Mouse (Mus musculus): ENCODE results near the gene Atg4a-ps. TPM values are rescaled to one million over a fixed set of nuclear protein-coding genes. Genes with fewer than 3 reads are reported as not detected.

Gene Atg4a-ps
- polyA plus RNA-seq, 1 experiment from 2014 or later, result 0.13 TPM

GRCm38 (mm10) chr3:103672113-103672512 is 26.2 kb upstream of the Atg4a-ps start:
- Histone ChIP-seq H3K9me3 (ENCODE audit: control insufficient read depth, low read length) (no peaks in the 10 kb centered on the region), H3K27me3 (ENCODE audit: control insufficient read depth, insufficient read depth, low read length) (no peaks in the 10 kb centered on the region), H3K4me2 (ENCODE audit: low read depth) (no peak overlapping the region), H3K9ac (ENCODE audit: low read length) (no peak overlapping the region), H3K27ac (ENCODE audit: low read depth, low read length) (no peak overlapping the region), H3K4me1 (ENCODE audit: control insufficient read depth, insufficient read depth, low read length) (no peaks in the 10 kb centered on the region), H3K4me3 (ENCODE audit: low read depth, low read length) (no peak overlapping the region), H3K36me3 (ENCODE audit: control insufficient read depth, insufficient read depth, low read length) (no peaks in the 10 kb centered on the region)
- no peak for ATAC-seq (ENCODE audit: insufficient read depth, low FRiP score, low TSS enrichment)
- 85% methylated on average over 4 of the region's 4 CpGs for WGBS
- no peak for DNase-seq (ENCODE audit: low spot score)

- Histone ChIP-seq H3K9me3 (ENCODE audit: control insufficient read depth, low read length) (no peaks in the 10 kb centered on the region), H3K4me2 (ENCODE audit: low read depth) (no peak overlapping the region), H3K27ac (ENCODE audit: low read depth, low read length) (no peak overlapping the region), H3K36me3 (ENCODE audit: control insufficient read depth, insufficient read depth, low read length) (no peaks in the 10 kb centered on the region), H3K4me3 (ENCODE audit: low read depth, low read length) (no peak overlapping the region), H3K27me3 (ENCODE audit: control insufficient read depth, insufficient read depth, low read length) (no peaks in the 10 kb centered on the region), H3K4me1 (ENCODE audit: control insufficient read depth, insufficient read depth, low read length) (no peaks in the 10 kb centered on the region), H3K9ac (ENCODE audit: low read length) (no peak overlapping the region)
- ATAC-seq (ENCODE audit: insufficient read depth, low FRiP score, low TSS enrichment), result no peak
- 95% methylated on average over 3 of the region's 3 CpGs for WGBS
- no peak for DNase-seq (ENCODE audit: low spot score)
Measured at GRCm38 (mm10) chr3:103663385-103663784, 17.5 kb upstream of the Atg4a-ps start.

- no peak for DNase-seq (ENCODE audit: low spot score)
Measured at GRCm38 (mm10) chr3:103661714-103662113, 15.8 kb upstream of the Atg4a-ps start.

GRCm38 (mm10) chr3:103660012-103660411 is 14.1 kb upstream of the Atg4a-ps start:
- no peak overlapping the region for H3K9ac ChIP-seq (ENCODE audit: low read length)
- no peak overlapping the region for H3K27ac ChIP-seq (ENCODE audit: low read depth, low read length)
- H3K4me1 ChIP-seq (ENCODE audit: control insufficient read depth, insufficient read depth, low read length), result no peaks in the 10 kb centered on the region
- no peaks in the 10 kb centered on the region for H3K27me3 ChIP-seq (ENCODE audit: control insufficient read depth, insufficient read depth, low read length)
- H3K36me3 ChIP-seq (ENCODE audit: control insufficient read depth, insufficient read depth, low read length), result no peaks in the 10 kb centered on the region
- ATAC-seq (ENCODE audit: insufficient read depth, low FRiP score, low TSS enrichment), result no peak
- WGBS, result 86% methylated on average over 2 of the region's 2 CpGs
- no peak overlapping the region for H3K4me3 ChIP-seq (ENCODE audit: low read depth, low read length)
- H3K4me2 ChIP-seq (ENCODE audit: low read depth), result no peak overlapping the region
- DNase-seq (ENCODE audit: low spot score), result no peak
- H3K9me3 ChIP-seq (ENCODE audit: control insufficient read depth, low read length), result no peaks in the 10 kb centered on the region

More at GRCm38 (mm10) chr3:103661714-103662113, 15.8 kb upstream of the Atg4a-ps start:
- H3K9me3 ChIP-seq (ENCODE audit: control insufficient read depth, low read length), result no peaks in the 10 kb centered on the region
- no peak overlapping the region for H3K4me2 ChIP-seq (ENCODE audit: low read depth)
- no peaks in the 10 kb centered on the region for H3K27me3 ChIP-seq (ENCODE audit: control insufficient read depth, insufficient read depth, low read length)
- H3K36me3 ChIP-seq (ENCODE audit: control insufficient read depth, insufficient read depth, low read length), result no peaks in the 10 kb centered on the region
- no peak for ATAC-seq (ENCODE audit: insufficient read depth, low FRiP score, low TSS enrichment)
- no peak overlapping the region for H3K9ac ChIP-seq (ENCODE audit: low read length)
- no peaks in the 10 kb centered on the region for H3K4me1 ChIP-seq (ENCODE audit: control insufficient read depth, insufficient read depth, low read length)
- no peak overlapping the region for H3K27ac ChIP-seq (ENCODE audit: low read depth, low read length)
- WGBS, result 85% methylated on average over 8 of the region's 8 CpGs
- H3K4me3 ChIP-seq (ENCODE audit: low read depth, low read length), result no peak overlapping the region

GRCm38 (mm10) chr3:103650406-103650805 is 4.5 kb upstream of the Atg4a-ps start:
- no peak for ATAC-seq (ENCODE audit: insufficient read depth, low FRiP score, low TSS enrichment)
- 26% methylated on average over 1 of the region's 1 CpGs for WGBS
- no peak overlapping the region for H3K4me3 ChIP-seq (ENCODE audit: low read depth, low read length)
- no peaks in the 10 kb centered on the region for H3K4me1 ChIP-seq (ENCODE audit: control insufficient read depth, insufficient read depth, low read length)
- H3K27me3 ChIP-seq (ENCODE audit: control insufficient read depth, insufficient read depth, low read length), result no peaks in the 10 kb centered on the region
- DNase-seq (ENCODE audit: low spot score), result no peak
- H3K9ac ChIP-seq (ENCODE audit: low read length), result no peak overlapping the region
- H3K36me3 ChIP-seq (ENCODE audit: control insufficient read depth, insufficient read depth, low read length), result no peaks in the 10 kb centered on the region
- no peak overlapping the region for H3K4me2 ChIP-seq (ENCODE audit: low read depth)
- no peak overlapping the region for H3K27ac ChIP-seq (ENCODE audit: low read depth, low read length)
- no peaks in the 10 kb centered on the region for H3K9me3 ChIP-seq (ENCODE audit: control insufficient read depth, low read length)

- Histone ChIP-seq H3K9me3 (ENCODE audit: control insufficient read depth, low read length) (no peaks in the 10 kb centered on the region), H3K4me2 (ENCODE audit: low read depth) (no peak overlapping the region), H3K27me3 (ENCODE audit: control insufficient read depth, insufficient read depth, low read length) (no peaks in the 10 kb centered on the region), H3K4me3 (ENCODE audit: low read depth, low read length) (no peak overlapping the region), H3K4me1 (ENCODE audit: control insufficient read depth, insufficient read depth, low read length) (no peaks in the 10 kb centered on the region), H3K27ac (ENCODE audit: low read depth, low read length) (no peak overlapping the region), H3K36me3 (ENCODE audit: control insufficient read depth, insufficient read depth, low read length) (no peaks in the 10 kb centered on the region), H3K9ac (ENCODE audit: low read length) (no peak overlapping the region)
- DNase-seq (ENCODE audit: low spot score), result no peak
- WGBS, result 85% methylated on average over 6 of the region's 6 CpGs
- ATAC-seq (ENCODE audit: insufficient read depth, low FRiP score, low TSS enrichment), result no peak
Measured at GRCm38 (mm10) chr3:103649716-103650115, 3.8 kb upstream of the Atg4a-ps start.

- WGBS, result 83% methylated on average over 4 of the region's 4 CpGs
- H3K27ac ChIP-seq (ENCODE audit: low read depth, low read length), result no peak overlapping the region
- no peak for DNase-seq (ENCODE audit: low spot score)
Measured at GRCm38 (mm10) chr3:103648486-103648885, 2.6 kb upstream of the Atg4a-ps start.

GRCm38 (mm10) chr3:103647164-103647867 is 1.4 kb upstream of the Atg4a-ps start:
- 86% methylated on average over 11 of the region's 11 CpGs for WGBS
- no peaks in the 10 kb centered on the region for H3K9me3 ChIP-seq (ENCODE audit: control insufficient read depth, low read length)
- no peaks in the 10 kb centered on the region for H3K27me3 ChIP-seq (ENCODE audit: control insufficient read depth, insufficient read depth, low read length)
- ATAC-seq (ENCODE audit: insufficient read depth, low FRiP score, low TSS enrichment) (no peak), DNase-seq (ENCODE audit: low spot score) (no peak)
- H3K4me3 ChIP-seq (ENCODE audit: low read depth, low read length), result no peak overlapping the region
- no peaks in the 10 kb centered on the region for H3K36me3 ChIP-seq (ENCODE audit: control insufficient read depth, insufficient read depth, low read length)
- no peak overlapping the region for H3K27ac ChIP-seq (ENCODE audit: low read depth, low read length)
- H3K4me2 ChIP-seq (ENCODE audit: low read depth), result no peak overlapping the region
- H3K4me1 ChIP-seq (ENCODE audit: control insufficient read depth, insufficient read depth, low read length), result no peaks in the 10 kb centered on the region
- H3K9ac ChIP-seq (ENCODE audit: low read length), result no peak overlapping the region

More at GRCm38 (mm10) chr3:103648486-103648885, 2.6 kb upstream of the Atg4a-ps start:
- no peak for ATAC-seq (ENCODE audit: insufficient read depth, low FRiP score, low TSS enrichment)
- Histone ChIP-seq H3K27me3 (ENCODE audit: control insufficient read depth, insufficient read depth, low read length) (no peaks in the 10 kb centered on the region), H3K4me1 (ENCODE audit: control insufficient read depth, insufficient read depth, low read length) (no peaks in the 10 kb centered on the region), H3K4me3 (ENCODE audit: low read depth, low read length) (no peak overlapping the region), H3K36me3 (ENCODE audit: control insufficient read depth, insufficient read depth, low read length) (no peaks in the 10 kb centered on the region), H3K9me3 (ENCODE audit: control insufficient read depth, low read length) (no peaks in the 10 kb centered on the region), H3K9ac (ENCODE audit: low read length) (no peak overlapping the region), H3K4me2 (ENCODE audit: low read depth) (no peak overlapping the region)

GRCm38 (mm10) chr3:103641301-103641700 is 4.6 kb downstream of the Atg4a-ps start:
- peak; percentile 36 for DNase-seq (ENCODE audit: low spot score)

More at GRCm38 (mm10) chr3:103641301-103641700, 4.6 kb downstream of the Atg4a-ps start:
- H3K27me3 ChIP-seq (ENCODE audit: control insufficient read depth, insufficient read depth, low read length), result no peaks in the 10 kb centered on the region
- H3K9ac ChIP-seq (ENCODE audit: low read length), result no peak overlapping the region
- no peak overlapping the region for H3K4me2 ChIP-seq (ENCODE audit: low read depth)
- H3K9me3 ChIP-seq (ENCODE audit: control insufficient read depth, low read length), result no peaks in the 10 kb centered on the region
- 49% methylated on average over 7 of the region's 7 CpGs for WGBS
- no peaks in the 10 kb centered on the region for H3K36me3 ChIP-seq (ENCODE audit: control insufficient read depth, insufficient read depth, low read length)
- no peak for ATAC-seq (ENCODE audit: insufficient read depth, low FRiP score, low TSS enrichment)
- no peak overlapping the region for H3K4me3 ChIP-seq (ENCODE audit: low read depth, low read length)
- H3K4me1 ChIP-seq (ENCODE audit: control insufficient read depth, insufficient read depth, low read length), result peaks cover 4% of the 10 kb centered on the region; the same call in 1 of the 2 replicates
- H3K27ac ChIP-seq (ENCODE audit: low read depth, low read length), result no peak overlapping the region
